Mouse (Mus musculus) frontal cortex, postnatal 10 days (tissue): Measurements from ENCODE around the gene Odf3.
"Not testable (repeated sequence)": the region's sequence is repeated elsewhere in the genome, so short reads cannot be mapped to it uniquely, and the experiment has no call there.

Experiments
- DNase-seq, 2 experiments: peaks; one replicate each; pipeline ENCODE4 v3.0.0; 2022; ENCODE audit warnings: low spot score in 2 of 2, mixed read lengths in 1 of 2

Odf3 gene

GRCm38 (mm10) chr7:140880865-140881515 lies 33.4 kb downstream of the Odf3 start:
- no peak for DNase-seq

- peak; percentile 91 to 94 for DNase-seq
Observed at GRCm38 (mm10) chr7:140881696-140882468, 34.3 kb downstream of the Odf3 start, which contains the start of the genes Psmd13 and Sirt3. Psmd13 (plus strand) TSS chr7:140881968. Sirt3 (minus strand) TSS chr7:140882309.

- no peak for DNase-seq
Observed at GRCm38 (mm10) chr7:140882469-140882803, 34.8 kb downstream of the Odf3 start.

GRCm38 (mm10) chr7:140890636-140891035 lies 43.0 kb downstream of the Odf3 start:
- DNase-seq: not testable (repeated sequence)

- DNase-seq: no peak
Observed at GRCm38 (mm10) chr7:140894031-140894430, 46.4 kb downstream of the Odf3 start.

- DNase-seq: no peak
Observed at GRCm38 (mm10) chr7:140894611-140895010, 47.0 kb downstream of the Odf3 start.

GRCm38 (mm10) chr7:140897863-140898262 lies 50.3 kb downstream of the Odf3 start:
- no peak for DNase-seq

- no peak for DNase-seq
Observed at GRCm38 (mm10) chr7:140899121-140899520, 51.5 kb downstream of the Odf3 start.

- no peak for DNase-seq
Observed at GRCm38 (mm10) chr7:140900220-140900619, 52.6 kb downstream of the Odf3 start, which contains the start of gene Cox8b. Cox8b (minus strand) TSS chr7:140900446.
